Mouse (Mus musculus): Measurements from ENCODE around the gene Gpr6. TPM values are rescaled to one million over a fixed set of nuclear protein-coding genes. Genes with fewer than 3 reads are reported as not detected.

Gpr6 gene
- polyA plus RNA-seq, 1 experiment from 2014 or later, result not detected

GRCm38 (mm10) chr10:41054005-41054404, 18.1 kb downstream of the Gpr6 start:
- Histone ChIP-seq H3K9ac (replicated peaks; ENCODE audit: low read length) (no peak overlapping the region), H3K4me2 (ENCODE audit: low read depth, low read length) (no peak overlapping the region), H3K9me3 (replicated peaks; ENCODE audit: control insufficient read depth, low read length) (no peaks in the 10 kb centered on the region), H3K27me3 (ENCODE audit: control insufficient read depth, insufficient read depth, low read length) (no peaks in the 10 kb centered on the region), H3K36me3 (replicated peaks; ENCODE audit: control insufficient read depth, insufficient read depth, low read depth, low read length) (no peaks in the 10 kb centered on the region), H3K27ac (replicated peaks; ENCODE audit: low read depth, low read length) (no peak overlapping the region), H3K4me1 (ENCODE audit: control insufficient read depth, insufficient read depth, low read length) (no peaks in the 10 kb centered on the region), H3K4me3 (ENCODE audit: low read depth, low read length) (no peak overlapping the region)
- DNase-seq (ENCODE audit: low spot score) (no peak), ATAC-seq (replicated peaks; ENCODE audit: insufficient number of reproducible peaks, low FRiP score, low TSS enrichment, low read depth) (no peak)
- WGBS, result 83% methylated on average over 5 of the region's 5 CpGs

DNA sequence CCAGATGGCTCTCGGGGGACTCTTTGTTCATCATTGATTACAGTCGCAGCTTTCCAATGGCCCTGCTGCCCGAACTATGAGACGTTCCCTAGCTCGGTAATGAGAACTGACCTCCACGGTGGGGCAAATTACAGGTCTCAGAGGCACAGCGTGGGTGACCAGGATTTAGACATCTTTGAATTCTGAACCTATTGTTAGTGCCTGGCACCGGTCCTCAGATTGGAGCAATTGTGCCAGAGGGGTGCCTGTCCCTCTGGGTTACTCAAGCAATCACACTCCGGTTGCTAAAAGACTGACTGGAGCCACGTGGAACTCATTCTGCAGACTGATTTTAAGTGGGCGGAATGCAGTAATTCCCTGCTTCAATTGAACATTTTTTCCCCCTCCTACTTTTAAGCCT, 29.8 kb downstream of the Gpr6 start:
- Histone ChIP-seq H3K36me3 (replicated peaks; ENCODE audit: control insufficient read depth, insufficient read depth, low read depth, low read length) (no peaks in the 10 kb centered on the region), H3K27ac (replicated peaks; ENCODE audit: low read depth, low read length) (no peak overlapping the region), H3K4me1 (ENCODE audit: control insufficient read depth, insufficient read depth, low read length) (no peaks in the 10 kb centered on the region), H3K4me2 (ENCODE audit: low read depth, low read length) (no peak overlapping the region), H3K9me3 (replicated peaks; ENCODE audit: control insufficient read depth, low read length) (no peaks in the 10 kb centered on the region), H3K27me3 (ENCODE audit: control insufficient read depth, insufficient read depth, low read length) (no peaks in the 10 kb centered on the region), H3K9ac (replicated peaks; ENCODE audit: low read length) (no peak overlapping the region), H3K4me3 (ENCODE audit: low read depth, low read length) (no peak overlapping the region)
- WGBS, result 45% methylated on average over 11 of the region's 11 CpGs
- ATAC-seq (replicated peaks; ENCODE audit: insufficient number of reproducible peaks, low FRiP score, low TSS enrichment, low read depth) (no peak), DNase-seq (ENCODE audit: low spot score) (peak; percentile 9)

DNA sequence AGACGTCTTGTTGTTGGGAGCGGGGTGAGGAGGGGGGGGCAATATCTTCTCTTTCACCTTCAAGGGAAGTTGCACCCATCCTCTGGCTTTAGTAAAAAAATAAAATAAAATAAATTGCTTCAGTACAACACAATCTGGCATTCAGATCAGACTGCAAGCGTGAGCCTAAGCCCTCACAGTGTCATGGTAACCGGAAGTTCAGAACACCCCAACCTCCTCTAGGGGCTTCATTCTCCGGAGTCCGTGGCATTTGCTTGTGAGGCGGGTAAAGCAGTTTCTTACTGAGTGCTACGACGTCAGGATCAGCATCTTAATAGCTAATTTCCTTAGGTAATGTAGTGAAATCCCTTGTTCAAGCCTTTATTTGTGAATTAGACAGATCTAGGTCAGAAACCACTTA, 30.6 kb downstream of the Gpr6 start:
- ATAC-seq (replicated peaks; ENCODE audit: insufficient number of reproducible peaks, low FRiP score, low TSS enrichment, low read depth), result no peak
- Histone ChIP-seq H3K36me3 (replicated peaks; ENCODE audit: control insufficient read depth, insufficient read depth, low read depth, low read length) (no peaks in the 10 kb centered on the region), H3K9me3 (replicated peaks; ENCODE audit: control insufficient read depth, low read length) (no peaks in the 10 kb centered on the region), H3K27me3 (ENCODE audit: control insufficient read depth, insufficient read depth, low read length) (no peaks in the 10 kb centered on the region), H3K4me3 (ENCODE audit: low read depth, low read length) (no peak overlapping the region), H3K4me2 (ENCODE audit: low read depth, low read length) (no peak overlapping the region), H3K27ac (replicated peaks; ENCODE audit: low read depth, low read length) (no peak overlapping the region), H3K9ac (replicated peaks; ENCODE audit: low read length) (no peak overlapping the region), H3K4me1 (ENCODE audit: control insufficient read depth, insufficient read depth, low read length) (no peaks in the 10 kb centered on the region)
- DNase-seq (ENCODE audit: low spot score), result no peak
- WGBS, result 76% methylated on average over 9 of the region's 9 CpGs

DNA sequence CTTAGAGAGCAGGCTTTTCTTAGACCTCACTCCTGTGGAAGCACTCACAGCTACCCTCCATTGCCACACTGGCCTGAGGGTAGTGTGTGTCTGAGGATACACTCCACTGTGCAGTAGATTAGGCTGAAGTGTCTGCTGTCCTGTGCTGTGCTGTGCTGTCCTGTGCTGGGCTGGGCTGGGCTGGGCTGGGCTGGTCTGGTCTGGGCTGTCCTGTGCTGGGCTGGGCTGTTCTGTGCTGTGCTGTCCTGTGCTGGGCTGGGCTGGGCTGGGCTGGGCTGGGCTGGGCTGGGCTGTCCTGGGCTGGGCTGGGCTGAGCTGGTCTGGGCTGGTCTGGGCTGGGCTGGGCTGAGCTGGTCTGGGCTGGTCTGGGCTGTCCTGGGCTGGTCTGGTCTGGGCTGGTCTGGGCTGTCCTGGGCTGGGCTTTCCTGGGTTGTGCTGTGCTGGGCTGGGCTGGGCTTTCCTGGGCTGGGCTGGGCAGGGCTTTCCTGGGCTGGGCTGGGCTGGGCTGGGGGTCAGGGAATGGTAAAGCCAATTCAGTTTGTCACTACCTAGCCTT, 31.5 kb downstream of the Gpr6 start:
- Histone ChIP-seq H3K9me3 (replicated peaks; ENCODE audit: control insufficient read depth, low read length) (no peaks in the 10 kb centered on the region), H3K27me3 (ENCODE audit: control insufficient read depth, insufficient read depth, low read length) (no peaks in the 10 kb centered on the region), H3K36me3 (replicated peaks; ENCODE audit: control insufficient read depth, insufficient read depth, low read depth, low read length) (no peaks in the 10 kb centered on the region), H3K9ac (replicated peaks; ENCODE audit: low read length) (no peak overlapping the region), H3K4me3 (ENCODE audit: low read depth, low read length) (no peak overlapping the region), H3K27ac (replicated peaks; ENCODE audit: low read depth, low read length) (no peak overlapping the region), H3K4me1 (ENCODE audit: control insufficient read depth, insufficient read depth, low read length) (no peaks in the 10 kb centered on the region), H3K4me2 (ENCODE audit: low read depth, low read length) (no peak overlapping the region)
- ATAC-seq (replicated peaks; ENCODE audit: insufficient number of reproducible peaks, low FRiP score, low TSS enrichment, low read depth), result peak; percentile 48; the same call in 1 of the 2 replicates
- DNase-seq (ENCODE audit: low spot score), result no peak

DNA sequence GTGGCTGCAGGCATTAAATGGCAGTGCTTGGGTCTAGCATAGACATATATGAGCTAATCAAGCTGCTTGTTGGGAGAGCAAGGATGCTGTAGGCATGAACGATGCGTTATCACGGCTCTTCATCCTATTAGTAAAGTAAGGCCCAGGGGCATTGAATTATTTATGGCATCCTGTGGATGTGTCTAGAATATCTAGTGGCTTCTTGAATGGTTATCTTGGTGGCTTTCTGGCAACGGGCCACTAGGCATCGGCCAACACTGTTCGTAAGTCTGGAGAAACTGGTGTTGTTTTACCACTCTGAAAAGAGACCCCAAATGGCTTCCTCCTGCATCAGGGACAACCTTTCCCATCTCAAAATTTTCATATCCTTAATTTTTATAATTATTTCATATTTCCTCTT, 33.6 kb downstream of the Gpr6 start:
- Histone ChIP-seq H3K4me3 (ENCODE audit: low read depth, low read length) (no peak overlapping the region), H3K27ac (replicated peaks; ENCODE audit: low read depth, low read length) (no peak overlapping the region), H3K4me2 (ENCODE audit: low read depth, low read length) (no peak overlapping the region), H3K9ac (replicated peaks; ENCODE audit: low read length) (no peak overlapping the region), H3K36me3 (replicated peaks; ENCODE audit: control insufficient read depth, insufficient read depth, low read depth, low read length) (no peaks in the 10 kb centered on the region), H3K9me3 (replicated peaks; ENCODE audit: control insufficient read depth, low read length) (no peaks in the 10 kb centered on the region), H3K27me3 (ENCODE audit: control insufficient read depth, insufficient read depth, low read length) (no peaks in the 10 kb centered on the region), H3K4me1 (ENCODE audit: control insufficient read depth, insufficient read depth, low read length) (no peaks in the 10 kb centered on the region)
- WGBS, result 91% methylated on average over 6 of the region's 6 CpGs
- DNase-seq (ENCODE audit: low spot score) (no peak), ATAC-seq (replicated peaks; ENCODE audit: insufficient number of reproducible peaks, low FRiP score, low TSS enrichment, low read depth) (no peak)

- DNase-seq (ENCODE audit: low spot score) (no peak), ATAC-seq (replicated peaks; ENCODE audit: insufficient number of reproducible peaks, low FRiP score, low TSS enrichment, low read depth) (no peak)
- Histone ChIP-seq H3K27ac (replicated peaks; ENCODE audit: low read depth, low read length) (no peak overlapping the region), H3K4me2 (ENCODE audit: low read depth, low read length) (no peak overlapping the region), H3K4me3 (ENCODE audit: low read depth, low read length) (no peak overlapping the region), H3K9ac (replicated peaks; ENCODE audit: low read length) (no peak overlapping the region), H3K9me3 (replicated peaks; ENCODE audit: control insufficient read depth, low read length) (no peaks in the 10 kb centered on the region), H3K36me3 (replicated peaks; ENCODE audit: control insufficient read depth, insufficient read depth, low read depth, low read length) (no peaks in the 10 kb centered on the region), H3K27me3 (ENCODE audit: control insufficient read depth, insufficient read depth, low read length) (no peaks in the 10 kb centered on the region), H3K4me1 (ENCODE audit: control insufficient read depth, insufficient read depth, low read length) (no peaks in the 10 kb centered on the region)
- 77% methylated on average over 8 of the region's 8 CpGs for WGBS
These were observed 34.4 kb downstream of the Gpr6 start for GRCm38 (mm10) chr10:41037722-41038121.

- Histone ChIP-seq H3K9ac (replicated peaks; ENCODE audit: low read length) (no peak overlapping the region), H3K4me2 (ENCODE audit: low read depth, low read length) (no peak overlapping the region), H3K36me3 (replicated peaks; ENCODE audit: control insufficient read depth, insufficient read depth, low read depth, low read length) (no peaks in the 10 kb centered on the region), H3K27ac (replicated peaks; ENCODE audit: low read depth, low read length) (no peak overlapping the region), H3K9me3 (replicated peaks; ENCODE audit: control insufficient read depth, low read length) (no peaks in the 10 kb centered on the region), H3K4me1 (ENCODE audit: control insufficient read depth, insufficient read depth, low read length) (no peaks in the 10 kb centered on the region), H3K4me3 (ENCODE audit: low read depth, low read length) (no peak overlapping the region), H3K27me3 (ENCODE audit: control insufficient read depth, insufficient read depth, low read length) (no peaks in the 10 kb centered on the region)
- ATAC-seq (replicated peaks; ENCODE audit: insufficient number of reproducible peaks, low FRiP score, low TSS enrichment, low read depth), result no peak
- WGBS, result 72% methylated on average over 7 of the region's 7 CpGs
- DNase-seq (ENCODE audit: low spot score), result peak; percentile 28
These were observed 39.3 kb downstream of the Gpr6 start for GRCm38 (mm10) chr10:41032811-41033210.

GRCm38 (mm10) chr10:41024860-41025259, 47.2 kb downstream of the Gpr6 start:
- Histone ChIP-seq H3K4me2 (ENCODE audit: low read depth, low read length) (no peak overlapping the region), H3K36me3 (replicated peaks; ENCODE audit: control insufficient read depth, insufficient read depth, low read depth, low read length) (no peaks in the 10 kb centered on the region), H3K27ac (replicated peaks; ENCODE audit: low read depth, low read length) (no peak overlapping the region), H3K4me3 (ENCODE audit: low read depth, low read length) (no peak overlapping the region), H3K9me3 (replicated peaks; ENCODE audit: control insufficient read depth, low read length) (no peaks in the 10 kb centered on the region), H3K9ac (replicated peaks; ENCODE audit: low read length) (no peak overlapping the region), H3K27me3 (ENCODE audit: control insufficient read depth, insufficient read depth, low read length) (no peaks in the 10 kb centered on the region), H3K4me1 (ENCODE audit: control insufficient read depth, insufficient read depth, low read length) (no peaks in the 10 kb centered on the region)
- WGBS, result 44% methylated on average over 1 of the region's 1 CpGs
- ATAC-seq (replicated peaks; ENCODE audit: insufficient number of reproducible peaks, low FRiP score, low TSS enrichment, low read depth) (no peak), DNase-seq (ENCODE audit: low spot score) (no peak)
